ENCODE assay signal across 17 mouse cellular contexts in the genomic region with DNA sequence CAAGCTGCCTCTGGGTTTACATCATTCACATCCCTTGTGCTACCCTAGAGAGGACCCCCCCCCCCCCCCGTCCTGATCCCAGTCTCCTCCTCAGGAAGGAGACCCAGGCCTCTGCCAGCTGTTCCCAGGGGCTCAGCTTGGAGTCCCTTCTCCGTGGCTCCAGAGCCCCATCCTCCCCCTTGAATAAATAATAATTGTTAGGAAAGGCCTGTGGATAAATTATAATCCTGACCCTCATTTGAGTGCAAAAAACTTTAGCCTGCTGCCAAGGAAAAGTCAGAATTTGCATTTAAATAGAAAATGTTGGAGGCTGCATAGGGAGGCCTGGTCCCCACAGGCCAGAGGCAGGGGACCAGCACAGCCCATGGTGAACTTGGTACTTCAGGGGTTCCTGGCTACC.
A peak's percentile ranks its signal among the peaks of the same experiment; 100 is the strongest.
DNase-seq lines count a peak whose midpoint lies in the region; ATAC-seq lines count a peak whose summit lies in the region.
"Had no signal": no experiment of that assay in that cellular context is flagged by ENCODE, and none has a peak within 500 bp of the region (broad histone marks: within the 10 kb centered on the region; RNA-seq: fewer than 3 reads in every experiment).

No protein-coding gene starts in this region.

- no peak overlapping the region for H3K4me2 ChIP-seq in kidney, embryonic 15.5 days
- no peak overlapping the region for H3K4me2 ChIP-seq in embryonic facial prominence, embryonic 13.5 days
- H3K4me2 ChIP-seq in forebrain, embryonic 16.5 days (ENCODE audit: low read length) = no peak overlapping the region
- no peak overlapping the region for H3K4me2 ChIP-seq in stomach, embryonic 15.5 days
- H3K4me2 ChIP-seq: hindbrain, embryonic 15.5 days had no signal

- H3K4me3 ChIP-seq in kidney, embryonic 15.5 days (replicated peaks) = no peak overlapping the region
- no peak overlapping the region for H3K4me3 ChIP-seq in embryonic facial prominence, embryonic 13.5 days
- H3K4me3 ChIP-seq in forebrain, embryonic 16.5 days (replicated peaks; ENCODE audit: low read length) = no peak overlapping the region
- no peak overlapping the region for H3K4me3 ChIP-seq in stomach, embryonic 15.5 days (replicated peaks)
- H3K4me3 ChIP-seq: gastrocnemius, adult 2 months; hindbrain, embryonic 15.5 days had no signal

- peak overlapping the region; percentile 59 for H3K27ac ChIP-seq in kidney, embryonic 15.5 days
- H3K27ac ChIP-seq in embryonic facial prominence, embryonic 13.5 days = peak overlapping the region; percentile 33; the same call in 1 of the 2 replicates
- 0 out of 2 replicates have a peak overlapping the region, but pooled peaks have one; percentile 17 for H3K27ac ChIP-seq in forebrain, embryonic 16.5 days (ENCODE audit: low read length)
- H3K27ac ChIP-seq in stomach, embryonic 15.5 days = peak overlapping the region; percentile 51; the same call in 1 of the 2 replicates
- H3K27ac ChIP-seq: gastrocnemius, adult 2 months; hindbrain, embryonic 15.5 days had no signal

- WGBS in kidney, embryonic 15.5 days = 26% methylated on average over 2 of the region's 2 CpGs
- 32% methylated on average over 2 of the region's 2 CpGs for WGBS in embryonic facial prominence, embryonic 13.5 days
- WGBS in forebrain, embryonic 16.5 days = 9% methylated on average over 2 of the region's 2 CpGs
- 44% methylated on average over 2 of the region's 2 CpGs for WGBS in stomach, embryonic 15.5 days

- H3K36me3 ChIP-seq in kidney, embryonic 15.5 days = no peaks in the 10 kb centered on the region
- H3K36me3 ChIP-seq in embryonic facial prominence, embryonic 13.5 days = no peaks in the 10 kb centered on the region
- no peaks in the 10 kb centered on the region for H3K36me3 ChIP-seq in forebrain, embryonic 16.5 days (ENCODE audit: control insufficient read depth, insufficient read depth)
- no peaks in the 10 kb centered on the region for H3K36me3 ChIP-seq in stomach, embryonic 15.5 days
- H3K36me3 ChIP-seq: G1E; hindbrain, embryonic 15.5 days had no signal

- no peak for ATAC-seq in kidney, embryonic 15.5 days (replicated peaks; ENCODE audit: low FRiP score)
- ATAC-seq in embryonic facial prominence, embryonic 13.5 days (ENCODE audit: insufficient number of reproducible peaks, insufficient read depth, low FRiP score, low TSS enrichment, low read depth) = no peak
- ATAC-seq in forebrain, embryonic 16.5 days = no peak
- ATAC-seq in stomach, embryonic 15.5 days (ENCODE audit: insufficient read depth, low FRiP score, low read depth) = no peak

- H3K4me1 ChIP-seq in kidney, embryonic 15.5 days = peaks cover 29% of the 10 kb centered on the region
- H3K4me1 ChIP-seq in embryonic facial prominence, embryonic 13.5 days = peaks cover 47% of the 10 kb centered on the region
- peaks cover 51% of the 10 kb centered on the region for H3K4me1 ChIP-seq in forebrain, embryonic 16.5 days (replicated peaks; ENCODE audit: control insufficient read depth, insufficient read depth, low read length)
- peaks cover 9% of the 10 kb centered on the region; the same call in 1 of the 2 replicates for H3K4me1 ChIP-seq in stomach, embryonic 15.5 days

- 0 out of 2 replicates have a peak, but pooled peaks cover 8% of the 10 kb centered on the region for H3K27me3 ChIP-seq in kidney, embryonic 15.5 days
- H3K27me3 ChIP-seq in embryonic facial prominence, embryonic 13.5 days = no peaks in the 10 kb centered on the region
- H3K27me3 ChIP-seq in forebrain, embryonic 16.5 days (replicated peaks; ENCODE audit: control insufficient read depth, insufficient read depth, low read length) = no peaks in the 10 kb centered on the region
- no peaks in the 10 kb centered on the region for H3K27me3 ChIP-seq in stomach, embryonic 15.5 days (replicated peaks)
- H3K27me3 ChIP-seq: hindbrain, embryonic 15.5 days had no signal

- no peaks in the 10 kb centered on the region for H3K9me3 ChIP-seq in kidney, embryonic 15.5 days (replicated peaks)
- H3K9me3 ChIP-seq in embryonic facial prominence, embryonic 13.5 days = no peaks in the 10 kb centered on the region
- H3K9me3 ChIP-seq in forebrain, embryonic 16.5 days (ENCODE audit: control insufficient read depth, low read length) = no peaks in the 10 kb centered on the region
- H3K9me3 ChIP-seq in stomach, embryonic 15.5 days = no peaks in the 10 kb centered on the region
- H3K9me3 ChIP-seq: hindbrain, embryonic 15.5 days had no signal

- no peak overlapping the region for H3K9ac ChIP-seq in kidney, embryonic 15.5 days
- H3K9ac ChIP-seq in embryonic facial prominence, embryonic 13.5 days = 0 out of 2 replicates have a peak overlapping the region, but pooled peaks have one; percentile 36
- H3K9ac ChIP-seq in forebrain, embryonic 16.5 days (replicated peaks; ENCODE audit: low read depth, low read length) = no peak overlapping the region
- no peak overlapping the region for H3K9ac ChIP-seq in stomach, embryonic 15.5 days
- H3K9ac ChIP-seq: hindbrain, embryonic 15.5 days had no signal

- DNase-seq in kidney, adult 11 months = no peak
- no peak for DNase-seq in layer of hippocampus, adult 11-12 months (ENCODE audit: low spot score)
- no peak for DNase-seq in thymus, postnatal 14 days
- DNase-seq: adrenal gland, postnatal 10 days; cerebellum, adult 8-10 months; gastrocnemius, adult 2 months; heart, adult 11 months; kidney, postnatal 4 days; lung, adult 2 months; right cerebral cortex, adult 18-20 months; thymus, adult 2 months had no signal
